Mouse (Mus musculus) ES-E14 (cell line): ENCODE measurements around the gene Wfdc6b.

ENCODE experiments used
- CHD2 ChIP-seq: IDR thresholded peaks from 2 replicates; pipeline ENCODE4 v1.6.1; 2014; ENCODE audit warnings: mild to moderate bottlenecking, low read depth, low read length, inconsistent platforms
- MAFK ChIP-seq: IDR thresholded peaks from 2 replicates; pipeline ENCODE4 v1.6.1; 2014; ENCODE audit warnings: mild to moderate bottlenecking, low read depth, low read length, inconsistent platforms; ENCODE audit not compliant: insufficient read depth
- ZC3H11A ChIP-seq: IDR thresholded peaks from 2 replicates; pipeline ENCODE4 v1.6.1; 2012; ENCODE audit warnings: low read depth, mild to moderate bottlenecking, inconsistent platforms, low read length, borderline replicate concordance
- ZNF384 ChIP-seq: IDR thresholded peaks from 2 replicates; pipeline ENCODE4 v1.6.1; 2012; ENCODE audit warnings: low read depth, low read length, inconsistent platforms

DNA sequence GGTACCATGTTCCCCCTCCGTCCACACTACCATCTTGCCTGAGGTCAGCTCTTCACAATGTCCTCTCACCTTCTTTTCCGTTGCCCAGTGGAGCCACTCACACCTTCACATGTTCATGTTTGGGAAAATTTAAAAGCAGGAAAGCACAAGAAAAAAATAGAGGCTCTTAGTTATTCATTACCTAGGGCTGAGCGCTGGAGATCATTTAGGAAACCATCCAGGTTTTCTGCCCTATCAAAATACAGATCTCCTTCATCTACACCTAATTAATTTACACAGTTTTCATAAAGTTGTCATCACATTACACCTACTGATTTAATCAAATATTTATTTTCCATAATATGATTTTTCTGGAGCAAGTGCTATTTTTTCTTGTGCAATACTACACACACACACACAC, 25.4 kb downstream of the Wfdc6b start, which contains the start of gene Wfdc16:
- TF ChIP-seq ZNF384: no peak
- TF ChIP-seq MAFK: no peak
- TF ChIP-seq ZC3H11A: no peak
- TF ChIP-seq CHD2: no peak
